Mouse (Mus musculus) right cerebral cortex, postnatal 4 days (tissue): ENCODE data around the gene Olfr1431.
"Not testable (repeated sequence)": the region's sequence is repeated elsewhere in the genome, so short reads cannot be mapped to it uniquely, and the experiment has no call there.

Source experiments
- DNase-seq: peaks from one replicate; pipeline ENCODE4 v3.0.0-alpha.2; 2022

The Olfr1431 gene

DNA sequence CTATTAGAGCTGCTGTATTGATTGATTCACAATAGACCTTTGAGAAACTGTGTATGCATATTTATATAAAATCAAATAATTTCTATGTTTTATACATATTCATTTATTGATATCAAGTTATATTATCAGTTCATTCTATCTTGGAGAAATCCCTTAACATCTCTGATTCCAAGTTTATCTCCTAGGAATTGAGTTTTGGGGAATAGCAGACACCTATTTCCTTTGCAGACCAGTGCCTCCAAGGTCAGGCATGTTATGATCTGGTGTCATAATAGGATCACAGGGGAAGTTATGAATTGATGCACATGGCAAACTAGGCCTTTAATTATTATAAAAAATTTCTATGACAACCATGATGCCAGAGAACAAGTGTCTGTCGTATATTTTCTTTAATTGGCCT lies at the start of gene Olfr1431:
Olfr1431 (plus strand) TSS at position 301 of the 400 bp plus-strand sequence.
- DNase-seq: no peak

DNA sequence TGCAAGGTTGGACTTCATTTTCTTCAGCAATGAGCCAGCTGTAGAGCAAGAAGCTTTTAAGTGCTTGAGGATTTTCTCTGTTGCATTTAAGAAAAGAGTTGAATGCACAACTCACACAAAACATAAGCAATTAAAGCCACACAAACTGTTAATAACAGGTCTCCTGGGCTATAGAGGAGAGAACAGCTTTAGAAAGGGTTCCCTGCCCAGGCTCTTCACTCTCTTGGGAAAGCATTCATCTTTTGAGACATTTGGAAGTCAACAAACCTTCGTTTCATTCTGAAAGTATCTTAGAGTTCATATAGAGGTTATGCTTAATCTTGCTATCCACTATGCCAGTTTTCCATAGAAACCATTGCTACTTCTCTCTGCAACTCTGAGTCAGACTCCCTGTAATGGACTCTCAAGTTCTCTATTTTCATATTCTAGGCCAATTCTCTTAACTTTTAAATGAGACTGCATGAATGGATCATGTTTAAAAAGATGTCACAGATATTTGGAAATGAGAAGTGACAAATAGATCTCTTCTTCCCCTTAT lies 30.3 kb upstream of the Olfr1431 start, which contains the start of gene Olfr1555-ps1:
Olfr1555-ps1 (minus strand) TSS at position 51 of the 538 bp plus-strand sequence.
- DNase-seq: not testable (repeated sequence)

DNA sequence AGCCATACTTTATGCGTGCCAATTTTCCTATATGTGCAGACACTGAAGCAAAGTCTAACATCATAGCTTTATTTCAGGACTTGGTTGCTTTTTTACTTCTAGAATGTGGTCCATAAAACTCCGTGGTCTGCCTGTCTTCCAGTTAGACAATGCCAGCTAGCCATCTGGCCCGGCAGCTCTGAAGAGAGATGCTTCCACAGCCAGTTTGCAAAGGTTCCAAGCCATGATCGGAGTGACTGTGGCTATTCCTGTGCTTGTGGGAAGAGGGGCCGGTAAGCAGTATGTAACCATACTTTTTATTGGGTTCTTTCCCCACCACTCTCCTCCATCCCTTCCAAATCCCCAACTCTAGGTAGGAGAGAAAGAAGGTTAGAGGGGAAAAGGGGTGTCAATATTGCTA lies 25.0 kb upstream of the Olfr1431 start:
- not testable (repeated sequence) for DNase-seq

DNA sequence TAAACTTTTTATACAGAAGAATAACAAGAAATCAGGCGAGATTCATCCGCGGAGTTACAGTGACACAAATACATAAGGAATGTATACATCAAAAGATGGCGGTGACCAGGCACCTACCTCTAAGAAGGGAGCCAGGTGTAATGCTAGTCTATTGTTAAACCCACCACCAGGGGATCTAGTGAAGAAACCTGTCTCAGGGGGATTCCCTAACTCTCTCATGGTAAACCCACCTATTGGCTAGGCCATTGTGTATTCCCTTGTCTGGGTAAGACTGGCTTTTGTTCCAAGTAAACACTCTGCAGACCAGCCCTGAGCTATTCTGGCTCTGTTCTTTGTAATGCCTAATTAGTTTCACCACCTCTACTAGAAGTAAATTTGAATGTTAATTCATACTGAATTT lies 1.4 kb upstream of the Olfr1431 start:
- not testable (repeated sequence) for DNase-seq

DNA sequence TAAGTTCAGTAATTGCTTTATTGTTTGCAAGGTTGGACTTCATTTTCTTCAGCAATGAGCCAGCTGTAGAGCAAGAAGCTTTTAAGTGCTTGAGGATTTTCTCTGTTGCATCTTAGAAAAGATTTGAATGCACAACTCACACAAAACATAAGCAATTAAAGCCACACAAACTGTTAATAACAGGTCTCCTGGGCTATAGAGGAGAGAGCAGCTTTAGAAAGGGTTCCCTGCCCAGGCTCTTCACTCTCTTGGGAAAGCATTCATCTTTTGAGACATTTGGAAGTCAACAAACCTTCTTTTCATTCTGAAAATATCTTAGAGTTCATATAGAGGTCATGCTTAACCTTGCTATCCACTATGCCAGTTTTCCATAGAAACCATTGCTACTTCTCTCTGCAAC lies 32.1 kb downstream of the Olfr1431 start, which contains the start of gene Olfr1432:
Olfr1432 (minus strand) TSS at position 101 of the 400 bp plus-strand sequence.
- not testable (repeated sequence) for DNase-seq

DNA sequence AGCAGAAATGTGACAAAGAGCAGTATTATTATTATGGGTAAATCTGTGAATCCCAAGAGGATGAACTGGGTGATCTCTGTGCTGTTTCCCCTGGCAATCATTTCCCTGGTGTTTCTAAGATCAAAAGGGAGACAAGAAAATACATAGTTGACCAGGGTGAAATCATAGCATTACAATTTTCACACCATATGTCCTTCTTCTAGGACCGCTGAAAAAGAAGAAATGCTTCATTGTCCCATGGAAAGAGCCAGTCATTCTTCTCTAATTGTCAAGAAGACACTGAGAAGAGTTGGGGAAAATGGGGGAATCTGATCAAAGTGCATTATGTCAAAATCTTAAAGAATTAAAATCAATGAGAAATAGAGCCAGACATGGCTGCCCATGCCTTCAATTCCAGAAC lies 41.1 kb downstream of the Olfr1431 start, which contains the start of gene Olfr262:
Olfr262 (minus strand) TSS at position 101 of the 400 bp plus-strand sequence.
- DNase-seq: no peak

DNA sequence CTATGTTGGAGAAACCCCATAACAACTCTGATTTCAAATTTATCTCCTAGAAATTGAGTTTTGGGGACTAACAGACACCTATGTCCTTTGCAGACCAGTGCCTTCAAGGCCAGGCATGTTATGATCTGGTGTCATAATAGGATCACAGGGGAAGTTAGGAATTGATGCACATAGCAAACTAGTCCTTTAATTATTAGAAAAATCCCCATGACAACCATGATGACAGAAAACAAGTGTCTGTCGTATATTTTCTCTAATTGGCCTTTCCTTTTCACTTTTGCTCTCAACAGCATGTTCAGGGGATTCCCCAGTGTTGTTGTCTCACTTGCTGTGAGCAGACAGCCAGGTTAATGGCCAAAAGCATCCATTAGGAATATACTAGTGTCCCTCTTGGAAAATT lies 60.3 kb downstream of the Olfr1431 start, which contains the start of gene Olfr235:
Olfr235 (plus strand) TSS at position 301 of the 400 bp plus-strand sequence.
- no peak for DNase-seq
